Comparison of ENCODE assay signal across 18 mouse cellular contexts in genomic region chr4:153251943-153252342, GRCm38 (mm10).
"Had no signal": no experiment of that assay in that cellular context is flagged by ENCODE, and none has a peak within 500 bp of the region (broad histone marks: within the 10 kb centered on the region; RNA-seq: fewer than 3 reads in every experiment).

No protein-coding gene starts in this region.

- H3K4me1 ChIP-seq: liver, embryonic 13.5 days; liver, embryonic 15.5 days; lung, embryonic 15.5 days; stomach, embryonic 15.5 days had no signal

- H3K9me3 ChIP-seq: liver, embryonic 15.5 days; lung, embryonic 15.5 days; midbrain, embryonic 12.5 days; neural tube, embryonic 12.5 days; stomach, embryonic 15.5 days had no signal

- H3K36me3 ChIP-seq: liver, embryonic 13.5 days; liver, embryonic 15.5 days; lung, embryonic 15.5 days; midbrain, embryonic 12.5 days; neural tube, embryonic 12.5 days; stomach, embryonic 15.5 days had no signal

- H3K4me3 ChIP-seq: liver, embryonic 13.5 days; liver, embryonic 15.5 days; lung, embryonic 15.5 days; midbrain, embryonic 12.5 days; neural tube, embryonic 12.5 days; stomach, embryonic 15.5 days had no signal

- H3K4me2 ChIP-seq: liver, embryonic 11.5 days; liver, embryonic 13.5 days; liver, embryonic 15.5 days; lung, embryonic 15.5 days; midbrain, embryonic 12.5 days; neural tube, embryonic 12.5 days; stomach, embryonic 15.5 days had no signal

- DNase-seq: liver, embryonic 13.5 days; liver, postnatal 0 days; lung, adult 2 months; lung, postnatal 14 days; lung, postnatal 36 days; right cerebral cortex, postnatal 14 days; thymus, adult 2 months; thymus, postnatal 25 days; thymus, postnatal 4 days had no signal

- H3K9ac ChIP-seq: liver, embryonic 13.5 days; liver, embryonic 15.5 days; liver, postnatal 0 days; lung, embryonic 15.5 days; midbrain, embryonic 12.5 days; neural tube, embryonic 12.5 days; stomach, embryonic 15.5 days had no signal

- ATAC-seq: liver, postnatal 0 days; lung, postnatal 0 days had no signal

- H3K27ac ChIP-seq: liver, embryonic 13.5 days; liver, embryonic 15.5 days; lung, embryonic 15.5 days; macrophage; midbrain, embryonic 12.5 days; neural tube, embryonic 12.5 days; stomach, embryonic 15.5 days; stomach, postnatal 0 days had no signal

- H3K27me3 ChIP-seq: liver, embryonic 13.5 days; liver, embryonic 15.5 days; lung, embryonic 15.5 days; midbrain, embryonic 12.5 days; neural tube, embryonic 12.5 days; stomach, embryonic 15.5 days had no signal
